Mouse (Mus musculus): ENCODE measurements at regions not wholly inside any gene's neighbourhood (a gene's known extent, or its start where the extent isn't known, plus 50 kb on each side); places are given as distances from the start of the nearest gene placed in this dataset.

DNA sequence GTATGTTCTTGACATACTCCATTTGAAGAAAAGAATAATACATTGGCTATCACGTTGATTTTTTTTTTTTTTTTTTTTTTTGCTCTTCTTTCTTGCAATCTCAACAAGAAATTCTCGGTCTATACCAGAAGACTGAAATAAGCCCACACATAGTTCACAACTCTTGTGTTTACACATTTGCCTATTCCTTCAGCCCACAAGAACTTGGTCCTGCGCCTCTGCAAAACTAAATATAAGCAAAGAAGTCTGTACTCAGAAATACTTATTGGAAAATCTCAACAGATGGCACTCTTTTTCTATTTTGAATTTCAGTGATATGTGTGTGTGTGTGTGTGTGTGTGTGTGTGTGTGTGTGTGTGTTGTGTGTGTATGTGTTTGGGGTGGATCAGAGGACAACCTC is 376.4 kb downstream of the Lmo7 start:
- H3K4me1 ChIP-seq (ENCODE audit: insufficient read depth, low read length), result no peaks in the 10 kb centered on the region
- no peak for TF ChIP-seq CTCF (IDR thresholded peaks at IDR 0.05; ENCODE audit: low read depth)
- H3K9me3 ChIP-seq (ENCODE audit: low read length), result no peaks in the 10 kb centered on the region
- no peaks in the 10 kb centered on the region for H3K27me3 ChIP-seq (ENCODE audit: insufficient read depth, low read length)
- no peaks in the 10 kb centered on the region for H3K36me3 ChIP-seq (ENCODE audit: insufficient read depth, low read length)
- no peak overlapping the region for H3K27ac ChIP-seq
- no peak overlapping the region for H3K4me2 ChIP-seq (ENCODE audit: low read depth, low read length)
- no peak for ATAC-seq
- WGBS, result 87% methylated on average over 3 of the region's 3 CpGs
- no peak for DNase-seq (ENCODE audit: low spot score)
- no peak overlapping the region for H3K9ac ChIP-seq (replicated peaks; ENCODE audit: low read length)
- H3K4me3 ChIP-seq (ENCODE audit: low read length), result no peak overlapping the region

DNA sequence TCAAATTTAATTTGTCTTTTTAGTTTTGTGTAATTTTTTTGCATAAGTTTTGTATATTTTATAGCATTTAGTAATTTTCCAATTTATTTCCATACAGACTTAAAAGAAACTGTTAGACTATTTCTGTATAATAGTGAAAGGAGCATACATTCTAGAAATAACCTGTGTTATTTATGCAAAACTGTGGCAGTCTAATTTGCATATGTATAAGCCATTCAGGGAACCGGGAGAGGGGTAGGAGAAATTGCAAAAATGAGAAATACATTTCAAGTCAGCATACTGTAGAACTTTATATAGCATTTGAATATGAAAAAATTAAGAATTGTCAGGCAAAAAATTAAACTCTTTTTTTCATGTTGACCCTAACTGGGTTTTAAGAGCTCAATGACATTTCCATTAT is 364.3 kb downstream of the Lmo7 start:
- ATAC-seq (no peak), DNase-seq (ENCODE audit: low spot score) (no peak)
- Histone ChIP-seq H3K4me1 (ENCODE audit: insufficient read depth, low read length) (no peaks in the 10 kb centered on the region), H3K27me3 (ENCODE audit: insufficient read depth, low read length) (no peaks in the 10 kb centered on the region), H3K36me3 (ENCODE audit: insufficient read depth, low read length) (no peaks in the 10 kb centered on the region), H3K9ac (replicated peaks; ENCODE audit: low read length) (no peak overlapping the region), H3K4me2 (ENCODE audit: low read depth, low read length) (no peak overlapping the region), H3K27ac (no peak overlapping the region), H3K4me3 (ENCODE audit: low read length) (no peak overlapping the region), H3K9me3 (ENCODE audit: low read length) (no peaks in the 10 kb centered on the region)
- 16% methylated on average over 1 of the region's 1 CpGs for WGBS
- no peak for TF ChIP-seq CTCF (IDR thresholded peaks at IDR 0.05; ENCODE audit: low read depth)

DNA sequence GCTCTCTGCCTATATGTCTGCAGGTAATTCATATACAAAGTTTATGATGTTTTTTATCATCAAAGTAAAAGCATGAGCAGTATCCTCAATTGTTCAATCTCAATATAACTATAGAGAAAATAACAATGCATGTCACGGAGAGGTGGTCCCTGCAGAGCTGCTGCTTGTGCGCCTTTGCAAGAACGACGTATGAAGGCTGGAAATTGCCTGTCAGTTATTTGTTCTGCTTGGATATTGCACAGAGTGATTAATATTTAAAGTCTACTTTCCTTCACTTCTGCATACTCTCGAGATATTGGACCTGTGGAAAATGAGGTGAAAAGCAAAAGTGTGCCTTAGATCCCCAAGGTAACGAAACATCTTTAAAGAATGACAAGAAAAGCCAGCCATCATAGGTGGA is 362.8 kb downstream of the Lmo7 start:
- DNase-seq (ENCODE audit: low spot score), result peak; percentile 14

DNA sequence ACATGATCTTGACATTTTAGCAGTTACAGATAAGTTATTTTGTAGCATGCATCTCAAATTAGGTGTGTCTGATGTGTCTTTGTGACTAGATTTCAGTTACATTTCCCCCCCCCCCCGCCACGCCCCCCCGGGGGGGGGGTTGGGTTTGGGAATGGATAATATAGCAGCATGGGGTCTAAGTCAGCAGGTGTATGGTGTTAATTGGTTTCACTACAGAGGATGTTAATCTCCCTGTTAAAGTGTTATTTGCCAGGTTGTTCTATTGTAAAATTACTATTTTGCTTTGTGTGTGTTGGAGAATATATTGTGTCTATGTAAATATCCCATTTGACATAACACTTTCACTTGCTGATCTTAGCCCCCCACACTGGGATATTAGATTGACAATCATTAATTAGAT is 319.2 kb downstream of the Lmo7 start:
- WGBS, result 19% methylated on average over 3 of the region's 3 CpGs
- no peak overlapping the region for H3K27ac ChIP-seq

More for the DNA sequence above, 362.8 kb downstream of the Lmo7 start:
- TF ChIP-seq CTCF (IDR thresholded peaks at IDR 0.05; ENCODE audit: low read depth), result no peak
- no peak for ATAC-seq
- Histone ChIP-seq H3K27ac (no peak overlapping the region), H3K4me2 (ENCODE audit: low read depth, low read length) (no peak overlapping the region), H3K4me3 (ENCODE audit: low read length) (no peak overlapping the region), H3K9ac (replicated peaks; ENCODE audit: low read length) (no peak overlapping the region), H3K27me3 (ENCODE audit: insufficient read depth, low read length) (no peaks in the 10 kb centered on the region), H3K36me3 (ENCODE audit: insufficient read depth, low read length) (no peaks in the 10 kb centered on the region), H3K4me1 (ENCODE audit: insufficient read depth, low read length) (no peaks in the 10 kb centered on the region), H3K9me3 (ENCODE audit: low read length) (no peaks in the 10 kb centered on the region)
- 41% methylated on average over 6 of the region's 6 CpGs for WGBS

DNA sequence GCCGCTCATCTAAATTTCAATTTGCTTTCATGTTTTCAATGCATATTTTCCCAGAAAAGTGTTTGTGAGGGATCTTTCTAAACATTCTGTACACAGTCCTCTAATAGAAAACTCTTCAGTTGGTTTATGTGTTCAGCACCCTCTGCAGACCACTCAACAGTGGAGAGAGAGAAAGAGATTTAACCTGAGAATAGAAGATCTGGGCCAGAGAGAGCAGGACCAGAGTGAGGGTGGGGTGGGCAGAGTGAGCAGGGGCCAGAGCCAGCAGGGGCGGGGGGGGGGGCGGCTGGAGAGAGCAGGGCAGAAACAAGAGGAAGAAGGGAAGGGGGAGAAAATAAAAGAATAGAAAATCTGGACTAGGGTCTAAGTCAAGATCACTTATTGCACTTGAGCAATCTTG is 318.7 kb downstream of the Lmo7 start:
- Histone ChIP-seq H3K4me3 (ENCODE audit: low read length) (no peak overlapping the region), H3K4me1 (ENCODE audit: insufficient read depth, low read length) (no peaks in the 10 kb centered on the region), H3K4me2 (ENCODE audit: low read depth, low read length) (no peak overlapping the region), H3K9ac (replicated peaks; ENCODE audit: low read length) (no peak overlapping the region), H3K36me3 (ENCODE audit: insufficient read depth, low read length) (no peaks in the 10 kb centered on the region), H3K9me3 (ENCODE audit: low read length) (no peaks in the 10 kb centered on the region), H3K27ac (no peak overlapping the region), H3K27me3 (ENCODE audit: insufficient read depth, low read length) (no peaks in the 10 kb centered on the region)
- DNase-seq (ENCODE audit: low spot score) (no peak), ATAC-seq (no peak)
- WGBS, result 65% methylated on average over 2 of the region's 3 CpGs
- no peak for TF ChIP-seq CTCF (IDR thresholded peaks at IDR 0.05; ENCODE audit: low read depth)

More for the DNA sequence above, 319.2 kb downstream of the Lmo7 start:
- TF ChIP-seq CTCF (IDR thresholded peaks at IDR 0.05; ENCODE audit: low read depth), result no peak
- H3K27me3 ChIP-seq (ENCODE audit: insufficient read depth, low read length), result no peaks in the 10 kb centered on the region
- DNase-seq (ENCODE audit: low spot score) (no peak), ATAC-seq (no peak)
- no peak overlapping the region for H3K9ac ChIP-seq (replicated peaks; ENCODE audit: low read length)
- no peak overlapping the region for H3K4me2 ChIP-seq (ENCODE audit: low read depth, low read length)
- no peak overlapping the region for H3K4me3 ChIP-seq (ENCODE audit: low read length)
- no peaks in the 10 kb centered on the region for H3K4me1 ChIP-seq (ENCODE audit: insufficient read depth, low read length)
- H3K9me3 ChIP-seq (ENCODE audit: low read length), result no peaks in the 10 kb centered on the region
- H3K36me3 ChIP-seq (ENCODE audit: insufficient read depth, low read length), result no peaks in the 10 kb centered on the region

DNA sequence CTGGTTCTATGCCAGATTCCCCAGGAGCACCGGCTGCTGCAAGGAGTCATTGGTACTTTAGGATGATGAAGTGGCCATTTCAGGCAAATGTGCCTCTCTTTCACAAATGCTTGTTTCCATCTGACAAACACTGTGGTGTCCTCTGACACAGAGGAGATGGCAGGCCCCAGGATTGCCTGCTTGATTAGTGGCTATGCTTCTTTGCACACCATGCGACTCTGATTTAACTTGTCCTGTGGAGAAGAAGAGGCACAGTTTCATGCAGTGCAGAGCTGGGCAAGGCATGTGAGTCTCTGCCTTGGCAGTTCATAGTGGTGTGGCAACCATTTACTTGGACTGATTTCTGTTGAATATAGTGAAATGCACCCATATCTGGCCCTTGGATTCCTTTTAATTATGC is 308.4 kb downstream of the Lmo7 start:
- no peak for DNase-seq (ENCODE audit: low spot score)
- H3K4me2 ChIP-seq (ENCODE audit: low read depth, low read length), result no peak overlapping the region
- WGBS, result 74% methylated on average over 2 of the region's 2 CpGs
- H3K36me3 ChIP-seq (ENCODE audit: insufficient read depth, low read length), result no peaks in the 10 kb centered on the region
- H3K27ac ChIP-seq, result no peak overlapping the region
- no peaks in the 10 kb centered on the region for H3K27me3 ChIP-seq (ENCODE audit: insufficient read depth, low read length)
- ATAC-seq, result no peak
- no peak overlapping the region for H3K9ac ChIP-seq (replicated peaks; ENCODE audit: low read length)
- TF ChIP-seq CTCF (IDR thresholded peaks at IDR 0.05; ENCODE audit: low read depth), result no peak
- no peak overlapping the region for H3K4me3 ChIP-seq (ENCODE audit: low read length)
- no peaks in the 10 kb centered on the region for H3K4me1 ChIP-seq (ENCODE audit: insufficient read depth, low read length)
- H3K9me3 ChIP-seq (ENCODE audit: low read length), result no peaks in the 10 kb centered on the region

DNA sequence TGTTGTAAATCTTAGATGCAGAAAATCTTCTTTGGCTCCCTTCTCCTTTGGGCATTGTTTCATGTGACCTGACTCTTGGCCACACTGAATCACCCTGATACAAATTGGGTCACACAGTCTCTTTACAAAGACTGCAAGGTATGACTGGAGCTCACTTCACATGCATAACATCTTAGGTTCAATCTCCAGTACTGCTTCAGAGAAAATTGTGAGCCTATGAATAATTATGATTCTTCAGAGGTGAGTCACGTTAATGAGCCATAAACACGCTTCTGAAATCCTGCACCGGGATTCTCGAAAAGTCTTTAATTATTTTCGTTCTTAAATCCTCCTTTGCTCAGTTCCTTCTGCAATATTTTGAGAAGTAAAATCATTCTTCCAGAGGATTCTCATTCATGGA is 307.7 kb downstream of the Lmo7 start:
- no peaks in the 10 kb centered on the region for H3K27me3 ChIP-seq (ENCODE audit: insufficient read depth, low read length)
- no peak overlapping the region for H3K4me2 ChIP-seq (ENCODE audit: low read depth, low read length)
- H3K4me3 ChIP-seq (ENCODE audit: low read length), result no peak overlapping the region
- 79% methylated on average over 5 of the region's 5 CpGs for WGBS
- no peaks in the 10 kb centered on the region for H3K9me3 ChIP-seq (ENCODE audit: low read length)
- TF ChIP-seq CTCF (IDR thresholded peaks at IDR 0.05; ENCODE audit: low read depth), result no peak
- DNase-seq (ENCODE audit: low spot score), result no peak
- no peak overlapping the region for H3K9ac ChIP-seq (replicated peaks; ENCODE audit: low read length)
- no peak for ATAC-seq
- H3K4me1 ChIP-seq (ENCODE audit: insufficient read depth, low read length), result no peaks in the 10 kb centered on the region
- H3K36me3 ChIP-seq (ENCODE audit: insufficient read depth, low read length), result no peaks in the 10 kb centered on the region
- no peak overlapping the region for H3K27ac ChIP-seq

All from hindbrain, postnatal 0 days (tissue).